Mouse (Mus musculus): ENCODE measurements around the gene Jag2.

GRCm38 (mm10) chr12:112968943-112969342 is 39.4 kb upstream of the Jag2 start:
- TF ChIP-seq CTCF (IDR thresholded peaks at IDR 0.05; ENCODE audit: extremely low read depth, insufficient read depth, insufficient read length, insufficient replicate concordance) (no peak), POLR2A (IDR thresholded peaks at IDR 0.05; ENCODE audit: low read depth, low read length) (no peak)
